In the genomic region with DNA sequence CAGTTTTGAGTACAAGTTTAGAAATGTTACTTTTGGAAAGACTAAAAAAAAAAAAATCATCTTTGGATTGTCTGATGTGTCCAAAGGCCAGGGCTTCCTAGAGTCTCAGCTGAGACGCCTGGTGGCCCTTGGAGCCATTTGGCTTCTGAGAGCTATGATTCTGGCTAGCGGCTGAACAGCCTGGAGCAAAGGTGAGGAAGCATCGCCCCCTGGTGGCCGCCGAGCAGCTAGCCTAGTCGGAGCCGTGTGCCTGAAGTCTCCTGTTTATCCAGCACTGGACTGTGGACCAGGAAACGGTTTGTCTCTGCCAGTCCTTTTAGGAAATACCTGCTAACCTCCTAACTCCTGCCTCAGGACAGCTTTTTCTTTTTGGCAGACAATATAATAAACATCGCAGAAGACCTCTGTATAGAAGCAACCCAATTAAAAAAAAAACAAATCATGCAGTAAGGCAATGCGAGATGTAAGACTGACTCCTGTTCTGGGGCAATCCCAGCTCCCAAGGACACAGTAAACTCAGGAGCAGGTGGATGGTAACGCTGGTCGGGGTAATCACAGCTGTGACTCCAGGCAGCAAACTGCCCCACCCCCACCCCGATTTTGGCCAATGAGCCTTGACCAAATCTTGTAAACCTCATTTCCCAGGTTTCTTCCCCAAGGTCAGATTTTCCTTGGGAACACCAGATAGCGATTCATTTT, we compare ENCODE assay signal across 8 mouse cellular contexts. TPM values are rescaled to one million over a fixed set of nuclear protein-coding genes. Genes with fewer than 3 reads are reported as not detected.
DNase-seq lines count a peak whose midpoint lies in the region; ATAC-seq and TF ChIP-seq lines count a peak whose summit lies in the region.

No protein-coding gene starts in this region.

- peak; percentile 96 for TF ChIP-seq CTCF in hindbrain, postnatal 0 days (IDR thresholded peaks at IDR 0.05; ENCODE audit: low read depth)

- DNase-seq in NIH3T3 (ENCODE audit: low read depth), result peak; percentile 94
- peak; percentile 98 to 99 for DNase-seq in cerebellum, postnatal 10 days
- DNase-seq in frontal cortex, postnatal 10 days (ENCODE audit: low spot score in 2 of 2), result peak; percentile 62 to 89
- peak; percentile 83 for DNase-seq in hindbrain, postnatal 0 days (ENCODE audit: low spot score)
- DNase-seq in left cerebral cortex, adult 18-20 months (ENCODE audit: low spot score in 2 of 2), result peak; percentile 95 to 97
- peak; percentile 79 to 87 for DNase-seq in lung, postnatal 4 days
- peak; percentile 79 for DNase-seq in retina, postnatal 1 day
- DNase-seq in thymus, postnatal 4 days, result peak; percentile 95

- H3K27ac ChIP-seq in hindbrain, postnatal 0 days, result no peak overlapping the region

- H3K36me3 ChIP-seq in hindbrain, postnatal 0 days (ENCODE audit: insufficient read depth, low read length), result no peaks in the 10 kb centered on the region

- no peaks in the 10 kb centered on the region for H3K9me3 ChIP-seq in hindbrain, postnatal 0 days (ENCODE audit: low read length)

- H3K4me3 ChIP-seq in hindbrain, postnatal 0 days (ENCODE audit: low read length), result no peak overlapping the region

- WGBS in hindbrain, postnatal 0 days, result 21% methylated on average over 14 of the region's 14 CpGs

- H3K4me2 ChIP-seq in hindbrain, postnatal 0 days (ENCODE audit: low read depth, low read length), result no peak overlapping the region

- no peaks in the 10 kb centered on the region for H3K27me3 ChIP-seq in hindbrain, postnatal 0 days (ENCODE audit: insufficient read depth, low read length)

- no peak overlapping the region for H3K9ac ChIP-seq in hindbrain, postnatal 0 days (replicated peaks; ENCODE audit: low read length)

- H3K4me1 ChIP-seq in hindbrain, postnatal 0 days (ENCODE audit: insufficient read depth, low read length), result no peaks in the 10 kb centered on the region

- peak; percentile 89 for ATAC-seq in hindbrain, postnatal 0 days

RNA-seq across cellular contexts. Expression of a gene that starts 18.6 kb away (rescaled TPM):
- 38.6 and 51.5 TPM in 2 replicates for total RNA-seq in hindbrain, postnatal 0 days (2014; rRNA removed)
- polyA plus RNA-seq in hindbrain, postnatal 0 days (2015; fragmentation: Nextera tagmentation; extraction: Ambion mirVana), result 52.7 and 55.7 TPM in 2 replicates
- total RNA-seq in left cerebral cortex, adult 18-20 months (2021), result 10 to 100 TPM; 37.5 to 38.6 TPM

RNA-seq across cellular contexts. Expression of a gene that starts 49.4 kb away (rescaled TPM):
- 71.0 and 83.0 TPM in 2 replicates for total RNA-seq in hindbrain, postnatal 0 days (2014; rRNA removed)
- 18.9 and 19.3 TPM in 2 replicates for polyA plus RNA-seq in hindbrain, postnatal 0 days (2015; fragmentation: Nextera tagmentation; extraction: Ambion mirVana)
- total RNA-seq in left cerebral cortex, adult 18-20 months (2021), result 10 to 100 TPM; 41.1 to 42.3 TPM
